Mouse (Mus musculus) kidney, adult 18-20 months (tissue): ENCODE measurements at regions not wholly inside any gene's neighbourhood (a gene's known extent, or its start where the extent isn't known, plus 50 kb on each side); places are given as distances from the start of the nearest gene placed in this dataset.

ENCODE experiments used
- DNase-seq: peaks from one replicate; pipeline ENCODE4 v3.0.0; 2021

GRCm38 (mm10) chr7:63313096-63313495, 100.7 kb upstream of the Chrna7 start:
- no peak for DNase-seq

GRCm38 (mm10) chr7:63319594-63319993, 107.2 kb upstream of the Chrna7 start:
- DNase-seq = peak; percentile 62

GRCm38 (mm10) chr7:63321171-63321570, 108.8 kb upstream of the Chrna7 start:
- DNase-seq = no peak

DNA sequence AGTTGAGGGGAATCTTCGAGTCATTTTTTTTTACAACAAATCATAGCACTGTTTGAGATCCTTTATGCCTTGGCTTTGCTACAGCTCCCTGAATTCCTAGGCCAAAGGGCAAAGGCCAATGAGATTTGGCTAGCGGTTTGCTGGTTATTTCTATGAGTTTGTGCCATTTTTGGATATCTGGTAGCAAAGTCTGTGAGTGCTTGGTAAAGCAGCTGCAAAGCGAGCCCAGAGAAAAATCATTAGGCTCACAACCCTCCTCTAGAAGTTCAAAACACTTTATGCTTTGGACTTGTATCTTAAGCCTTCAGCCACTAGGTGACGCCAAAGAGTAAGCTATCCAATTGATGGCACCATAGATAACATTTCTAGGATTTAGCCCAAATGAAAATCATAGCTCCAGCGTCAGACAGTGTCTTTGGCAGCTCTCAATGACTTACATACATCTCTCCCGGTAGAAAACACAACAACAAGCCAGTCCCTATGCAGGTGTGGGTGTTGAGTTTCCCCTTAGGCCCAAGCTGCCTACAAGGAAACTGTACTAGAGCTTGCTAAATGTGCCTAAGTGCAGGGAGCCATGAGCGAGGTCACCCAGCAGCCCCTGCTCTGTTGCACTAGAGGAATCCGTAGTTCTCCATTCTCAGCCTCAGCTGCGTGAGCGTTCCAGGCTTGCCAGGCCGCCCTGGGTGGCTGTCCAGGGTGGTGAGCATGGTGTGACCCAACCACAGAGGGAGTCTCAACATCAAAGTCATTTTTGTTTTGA, 109.8 kb upstream of the Chrna7 start:
- peak; percentile 16 for DNase-seq

- peak; percentile 14 for DNase-seq
Measured at GRCm38 (mm10) chr7:63335146-63335545, 109.4 kb upstream of the Otud7a start.

GRCm38 (mm10) chr7:63336072-63336471, 108.5 kb upstream of the Otud7a start:
- DNase-seq = peak; percentile 13

GRCm38 (mm10) chr7:63341716-63342115, 102.8 kb upstream of the Otud7a start:
- DNase-seq = no peak

DNA sequence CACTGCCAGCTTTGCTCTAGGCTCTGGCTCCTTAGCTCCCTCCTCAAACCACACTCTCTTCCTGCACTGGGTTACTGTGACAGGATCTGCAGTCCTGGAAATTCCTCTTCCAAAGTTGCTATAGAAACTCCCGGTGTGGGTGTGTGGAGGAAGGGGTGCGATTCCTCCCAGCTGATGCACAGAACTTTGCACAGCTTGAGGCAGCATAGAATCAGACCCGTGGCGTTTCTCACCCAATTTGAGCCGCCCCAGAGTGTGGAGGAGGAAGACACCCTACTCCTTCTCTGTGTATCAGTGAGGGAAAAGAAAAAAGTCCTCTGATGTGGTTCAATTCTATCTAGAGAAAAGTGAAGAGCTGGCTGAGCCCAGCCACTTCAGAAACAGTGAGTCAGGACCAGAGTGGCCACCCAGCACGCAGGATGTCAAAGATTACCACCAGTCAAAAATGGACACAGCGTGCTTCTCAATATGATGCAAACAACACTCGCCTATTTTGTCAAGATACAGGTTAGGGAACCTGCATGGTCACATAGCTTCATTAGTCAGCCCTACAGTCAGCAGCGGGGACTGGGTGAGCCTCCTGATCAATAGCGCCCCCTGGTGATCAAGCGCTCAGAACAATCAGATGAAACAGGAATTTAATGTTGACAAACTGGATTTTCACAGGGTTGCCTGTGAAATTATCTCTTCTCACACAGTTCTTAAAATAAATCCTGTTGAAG, 98.7 kb upstream of the Otud7a start:
- peak; percentile 29 for DNase-seq

- DNase-seq = no peak
Measured at GRCm38 (mm10) chr7:63346393-63346730, 98.2 kb upstream of the Otud7a start.
